Comparison of ENCODE assay signal across 8 mouse cellular contexts in genomic region chr9:120011533-120011932, GRCm38 (mm10). TPM values are rescaled to one million over a fixed set of nuclear protein-coding genes. Genes with fewer than 3 reads are reported as not detected.
A peak's percentile ranks its signal among the peaks of the same experiment; 100 is the strongest.
DNase-seq lines count a peak whose midpoint lies in the region; ATAC-seq lines count a peak whose summit lies in the region.

No protein-coding gene starts in this region.

- H3K27me3 ChIP-seq in intestine, embryonic 14.5 days (replicated peaks; ENCODE audit: control insufficient read depth, insufficient read depth, low read length), result no peaks in the 10 kb centered on the region
- peaks cover 6% of the 10 kb centered on the region; the same call in 1 of the 2 replicates for H3K27me3 ChIP-seq in limb, embryonic 10.5 days (ENCODE audit: low read depth, poor library complexity, severe bottlenecking)
- H3K27me3 ChIP-seq in midbrain, embryonic 12.5 days, result peaks cover 35% of the 10 kb centered on the region

- H3K9ac ChIP-seq in intestine, embryonic 14.5 days (ENCODE audit: low read length), result 0 out of 2 replicates have a peak overlapping the region, but pooled peaks have one; percentile 13
- 0 out of 2 replicates have a peak overlapping the region, but pooled peaks have one; percentile 8 for H3K9ac ChIP-seq in midbrain, embryonic 12.5 days (replicated peaks)

- peak overlapping the region; percentile 77 for H3K4me2 ChIP-seq in intestine, embryonic 14.5 days (ENCODE audit: low read length)
- H3K4me2 ChIP-seq in midbrain, embryonic 12.5 days (replicated peaks), result peak overlapping the region; percentile 89

- peak; percentile 71 to 74 for DNase-seq in kidney, adult 8-10 months
- no peak for DNase-seq in kidney, adult 11 months
- peak; percentile 80 to 81 for DNase-seq in cerebellum, postnatal 36 days
- DNase-seq in gastrocnemius, postnatal 14 days, result peak; percentile 73
- DNase-seq in intestine, embryonic 14.5 days (ENCODE audit: low spot score), result no peak
- DNase-seq in limb, embryonic 10.5 days (ENCODE audit: low spot score), result peak; percentile 70
- peak; percentile 47 to 66 for DNase-seq in spleen, adult 18-20 months

- H3K27ac ChIP-seq in intestine, embryonic 14.5 days (ENCODE audit: low read depth), result peak overlapping the region; percentile 76
- peak overlapping the region; percentile 76; the same call in 1 of the 2 replicates for H3K27ac ChIP-seq in limb, embryonic 10.5 days
- peak overlapping the region; percentile 36; the same call in 1 of the 2 replicates for H3K27ac ChIP-seq in midbrain, embryonic 12.5 days (replicated peaks)

- H3K9me3 ChIP-seq in intestine, embryonic 14.5 days (ENCODE audit: control insufficient read depth, low read length), result no peaks in the 10 kb centered on the region
- no peaks in the 10 kb centered on the region for H3K9me3 ChIP-seq in limb, embryonic 10.5 days (replicated peaks)
- 0 out of 2 replicates have a peak, but pooled peaks cover 3% of the 10 kb centered on the region for H3K9me3 ChIP-seq in midbrain, embryonic 12.5 days

- H3K4me1 ChIP-seq in intestine, embryonic 14.5 days (replicated peaks; ENCODE audit: control insufficient read depth, insufficient read depth, low read length), result peaks cover 13% of the 10 kb centered on the region
- peaks cover 19% of the 10 kb centered on the region for H3K4me1 ChIP-seq in limb, embryonic 10.5 days
- H3K4me1 ChIP-seq in midbrain, embryonic 12.5 days, result 0 out of 2 replicates have a peak, but pooled peaks cover 4% of the 10 kb centered on the region

- H3K36me3 ChIP-seq in intestine, embryonic 14.5 days (ENCODE audit: control insufficient read depth, insufficient read depth, low read length), result no peaks in the 10 kb centered on the region
- no peaks in the 10 kb centered on the region for H3K36me3 ChIP-seq in limb, embryonic 10.5 days
- no peaks in the 10 kb centered on the region for H3K36me3 ChIP-seq in midbrain, embryonic 12.5 days

- ATAC-seq in intestine, embryonic 14.5 days (replicated peaks; ENCODE audit: low FRiP score, low TSS enrichment, low read depth), result peak; percentile 40
- ATAC-seq in midbrain, embryonic 12.5 days (ENCODE audit: low FRiP score, low read depth), result peak; percentile 58

- under 1% methylated on average over 10 of the region's 10 CpGs for WGBS in intestine, embryonic 14.5 days
- 2% methylated on average over 10 of the region's 10 CpGs for WGBS in limb, embryonic 10.5 days
- WGBS in midbrain, embryonic 12.5 days, result under 1% methylated on average over 10 of the region's 10 CpGs

- intact Hi-C loops in gastrocnemius, postnatal 14 days (cut with DNase I; ENCODE audit: low total_unique reads), result no loop called here

- peak overlapping the region; percentile 32 for H3K4me3 ChIP-seq in intestine, embryonic 14.5 days (ENCODE audit: low read depth, low read length)
- H3K4me3 ChIP-seq in limb, embryonic 10.5 days, result peak overlapping the region; percentile 59
- peak overlapping the region; percentile 50 for H3K4me3 ChIP-seq in midbrain, embryonic 12.5 days

RNA-seq across cellular contexts. Expression of gene Xirp1, which starts 11.9 kb away (rescaled TPM):
- total RNA-seq in gastrocnemius, postnatal 14 days (2021), result 100 to 1,000 TPM in 1 of 2 experiments, 10 to 100 TPM in 1; 47.9 to 100 TPM
- 0.03 TPM in 1 of 2 replicates, not detected in the other for polyA plus RNA-seq in intestine, embryonic 14.5 days (2014; fragmentation: Nextera tagmentation; extraction: Ambion mirVana)
- polyA plus RNA-seq in limb, embryonic 10.5 days (2016; fragmentation: Nextera tagmentation; extraction: Ambion mirVana), result 0.05 and 0.09 TPM in 2 replicates
- polyA plus RNA-seq in midbrain, embryonic 12.5 days (2016; fragmentation: Nextera tagmentation; extraction: Ambion mirVana), result 0.04 TPM in 1 of 2 replicates, not detected in the other

RNA-seq across cellular contexts. Expression of gene Csrnp1, which starts 27.1 kb away (rescaled TPM):
- total RNA-seq in gastrocnemius, postnatal 14 days (2021), result 1 to 10 TPM; 1.9 to 2.5 TPM
- 1.4 and 1.8 TPM in 2 replicates for polyA plus RNA-seq in intestine, embryonic 14.5 days (2014; fragmentation: Nextera tagmentation; extraction: Ambion mirVana)
- 3.2 and 3.5 TPM in 2 replicates for polyA plus RNA-seq in limb, embryonic 10.5 days (2016; fragmentation: Nextera tagmentation; extraction: Ambion mirVana)
- polyA plus RNA-seq in midbrain, embryonic 12.5 days (2016; fragmentation: Nextera tagmentation; extraction: Ambion mirVana), result 0.89 and 1.5 TPM in 2 replicates

RNA-seq across cellular contexts. Expression of gene Cx3cr1, which starts 58.1 kb away (rescaled TPM):
- 1 to 10 TPM in 1 of 2 experiments, under 1 TPM in 1; 0.91 to 1.9 TPM for total RNA-seq in gastrocnemius, postnatal 14 days (2021)
- polyA plus RNA-seq in intestine, embryonic 14.5 days (2014; fragmentation: Nextera tagmentation; extraction: Ambion mirVana), result 7.6 and 10.2 TPM in 2 replicates
- polyA plus RNA-seq in limb, embryonic 10.5 days (2016; fragmentation: Nextera tagmentation; extraction: Ambion mirVana), result 2.5 and 4.0 TPM in 2 replicates
- 7.0 and 7.7 TPM in 2 replicates for polyA plus RNA-seq in midbrain, embryonic 12.5 days (2016; fragmentation: Nextera tagmentation; extraction: Ambion mirVana)

Comparison
In these comparisons a context has a peak if more than half of its experiments do, and no peak if none do; other contexts are left out.
1. DNase-seq: peak in kidney, adult 8-10 months (2 of 2), cerebellum, postnatal 36 days (2 of 2), gastrocnemius, postnatal 14 days (single experiment), limb, embryonic 10.5 days (single experiment) and spleen, adult 18-20 months (2 of 2); none in kidney, adult 11 months (single experiment) and intestine, embryonic 14.5 days (single experiment).
2. Peak in every context shown above with its lines, with median percentiles within 50 percentile points of each other: H3K27ac ChIP-seq and H3K4me3 ChIP-seq.